Mouse (Mus musculus) urinary bladder, adult 18-20 months (tissue): Measurements from ENCODE around the gene Mical3.

Source experiments
- DNase-seq, 2 experiments: peaks; one replicate each; pipeline ENCODE4 v3.0.0; 2022; ENCODE audit warnings: low spot score in 2 of 2, mixed read lengths in 2 of 2

The Mical3 gene

DNA sequence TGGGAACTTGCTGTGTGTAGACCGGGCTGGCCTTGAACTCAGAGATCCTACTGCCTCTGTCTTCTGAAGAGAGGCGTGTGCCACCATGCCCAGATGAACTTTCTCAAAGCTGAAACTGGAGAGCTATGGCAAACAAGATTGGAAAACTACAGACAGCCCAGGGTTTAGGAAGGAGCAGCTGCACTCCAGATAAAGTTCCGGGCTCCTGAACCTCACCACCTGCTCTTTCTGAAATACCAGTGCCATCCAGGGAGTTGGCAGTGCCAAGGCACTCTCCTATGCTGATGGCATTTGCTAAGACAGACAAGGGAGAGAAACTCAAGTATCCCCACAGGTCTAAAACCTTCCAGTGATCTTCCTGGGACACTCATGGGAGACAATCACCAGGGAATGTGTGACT lies 166.6 kb downstream of the Mical3 start:
- DNase-seq, result no peak

- DNase-seq, result no peak
Measured at GRCm38 (mm10) chr6:120960338-120961030, 170.3 kb downstream of the Mical3 start.

DNA sequence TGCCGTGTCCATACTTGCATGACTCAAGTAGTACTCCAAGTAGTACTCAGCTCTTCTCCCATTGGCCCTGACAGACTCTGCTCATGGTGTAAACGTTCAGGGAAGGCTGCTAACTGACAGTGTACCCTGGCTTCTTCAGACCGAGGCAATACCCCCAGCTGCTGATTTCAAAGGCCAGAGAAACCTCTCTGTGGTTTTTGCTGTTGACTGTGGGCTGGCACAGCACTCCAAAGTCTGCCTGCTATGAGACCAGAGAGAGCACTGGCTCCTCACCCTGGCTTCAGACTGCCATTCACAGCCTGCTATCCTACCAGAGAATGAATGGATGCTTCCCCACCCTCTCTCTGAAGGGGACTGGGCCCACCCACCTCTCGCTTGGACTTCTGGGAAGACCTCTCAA lies 173.5 kb downstream of the Mical3 start:
- no peak for DNase-seq

DNA sequence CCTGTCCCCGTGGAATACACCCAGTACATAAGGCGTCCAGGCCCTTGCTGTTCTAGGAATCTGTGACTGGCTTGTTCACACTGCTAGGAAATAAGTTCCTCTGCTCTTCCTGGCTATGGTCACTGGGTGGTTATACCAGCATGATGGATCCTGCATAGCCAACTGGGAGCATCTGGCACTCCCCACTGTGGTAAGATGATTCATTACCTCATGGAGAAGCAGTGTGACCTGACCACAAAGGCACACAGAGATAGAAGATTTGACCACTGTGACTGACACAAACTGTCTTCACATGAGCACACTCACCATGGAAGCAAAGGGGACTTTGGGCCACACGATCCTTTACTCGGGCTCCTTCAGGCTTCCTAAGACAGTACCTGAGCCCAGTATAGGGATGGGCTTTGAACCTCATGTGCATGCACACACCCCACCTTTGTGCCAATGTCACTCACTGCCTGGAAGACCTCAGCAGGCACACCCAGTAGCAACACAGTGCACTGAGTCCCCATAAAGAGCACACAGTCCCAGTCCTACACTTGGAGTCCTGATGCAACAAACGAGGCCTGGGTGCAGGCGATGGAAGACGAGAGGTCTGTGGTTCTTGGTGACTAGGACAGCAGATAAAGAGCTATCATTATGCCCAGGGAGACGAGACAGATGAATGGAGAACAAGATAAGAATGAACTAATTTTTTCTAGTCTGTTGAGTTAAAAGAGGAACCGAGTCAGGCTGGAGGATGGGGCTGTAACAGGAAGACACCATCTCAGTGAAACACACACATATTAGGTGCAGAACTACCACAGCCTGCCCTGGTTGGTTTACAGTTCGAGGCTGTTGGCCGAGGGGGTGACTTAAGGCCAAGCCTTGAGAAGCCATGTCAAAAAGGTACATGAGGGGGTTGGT lies 174.3 kb downstream of the Mical3 start:
- DNase-seq, result no peak

GRCm38 (mm10) chr6:120955215-120955614 lies 175.6 kb downstream of the Mical3 start:
- no peak for DNase-seq

DNA sequence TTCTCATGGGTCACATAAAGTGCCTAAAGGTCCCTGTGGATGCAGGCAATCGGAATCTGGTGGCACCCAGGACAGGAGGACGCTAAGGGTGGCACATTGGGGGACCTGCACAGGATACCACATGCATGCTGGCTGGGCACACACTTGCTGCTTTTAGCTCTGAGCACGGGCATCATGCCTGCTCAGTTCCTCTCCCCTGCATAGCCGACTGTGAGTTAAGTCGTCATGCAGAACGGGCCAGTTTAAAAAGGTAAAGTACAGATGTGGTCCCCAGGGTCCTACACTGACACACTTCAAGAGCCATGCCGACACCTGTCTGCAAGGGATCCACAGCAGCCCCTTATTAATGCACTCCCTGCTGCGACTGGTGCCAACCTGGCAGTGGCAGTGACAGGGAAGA lies 176.6 kb downstream of the Mical3 start:
- DNase-seq, result no peak

- DNase-seq, result no peak
Measured at GRCm38 (mm10) chr6:120952475-120952874, 178.3 kb downstream of the Mical3 start.

GRCm38 (mm10) chr6:120951311-120951710 lies 179.5 kb downstream of the Mical3 start:
- DNase-seq, result no peak

DNA sequence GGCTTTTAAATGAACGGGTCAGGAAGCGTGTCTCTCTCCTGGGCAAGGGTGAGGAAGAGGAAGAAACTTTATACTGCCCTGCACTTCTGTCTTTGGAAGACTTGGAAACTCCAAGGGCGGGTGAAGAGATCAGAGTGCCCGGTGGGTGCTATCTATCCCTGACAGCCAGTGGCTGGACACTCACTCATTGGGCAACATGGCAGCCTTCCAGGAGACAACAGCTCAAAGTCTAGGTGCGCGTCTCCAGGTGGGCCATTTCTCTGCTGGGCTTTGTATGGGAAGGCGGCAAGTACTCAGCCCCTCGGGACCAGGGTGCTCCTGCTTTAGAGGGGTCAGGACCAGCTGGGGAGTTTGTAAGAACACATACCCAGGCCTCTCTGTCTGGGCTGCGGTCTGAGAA lies 185.3 kb downstream of the Mical3 start:
- no peak for DNase-seq

DNA sequence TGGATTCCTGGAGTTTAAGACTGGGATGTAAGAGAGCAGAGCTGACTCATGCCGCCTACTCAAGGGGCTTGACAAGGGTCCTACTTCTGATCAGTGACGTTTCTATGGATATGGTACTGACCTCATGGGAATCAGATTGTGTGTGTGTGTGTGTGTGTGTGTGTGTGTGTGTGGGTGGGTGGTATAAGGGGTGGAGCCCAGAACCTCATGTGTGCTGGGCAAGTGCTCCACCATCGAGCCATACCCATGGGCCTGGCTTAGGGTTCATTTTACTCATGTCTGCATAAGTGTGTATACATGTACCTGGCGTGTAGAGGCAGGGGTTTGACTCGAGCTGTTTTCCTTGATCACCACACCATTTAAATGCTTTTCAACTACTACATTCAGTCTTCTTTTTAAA lies 186.8 kb downstream of the Mical3 start:
- DNase-seq, result no peak

DNA sequence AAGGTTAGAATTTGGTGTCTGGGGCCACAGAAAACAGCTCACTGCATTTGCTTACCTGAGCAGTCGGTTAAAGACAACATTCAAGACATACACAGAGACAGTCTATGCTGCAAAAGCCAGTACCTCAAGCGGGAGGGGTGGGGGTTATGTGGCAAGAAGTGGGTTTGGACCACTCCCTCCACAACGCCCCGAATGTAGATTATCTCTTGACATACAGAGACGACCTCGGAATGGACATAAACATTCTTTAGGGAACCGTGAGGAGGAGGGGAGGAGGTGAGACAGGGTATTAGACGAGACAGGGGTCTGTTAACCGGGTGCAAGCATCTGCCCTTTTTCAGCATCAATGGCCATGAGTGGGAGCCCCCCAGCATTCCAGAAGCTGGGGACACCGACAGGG lies 187.2 kb downstream of the Mical3 start:
- DNase-seq, result no peak

GRCm38 (mm10) chr6:120943079-120943478 lies 187.7 kb downstream of the Mical3 start:
- no peak for DNase-seq

DNA sequence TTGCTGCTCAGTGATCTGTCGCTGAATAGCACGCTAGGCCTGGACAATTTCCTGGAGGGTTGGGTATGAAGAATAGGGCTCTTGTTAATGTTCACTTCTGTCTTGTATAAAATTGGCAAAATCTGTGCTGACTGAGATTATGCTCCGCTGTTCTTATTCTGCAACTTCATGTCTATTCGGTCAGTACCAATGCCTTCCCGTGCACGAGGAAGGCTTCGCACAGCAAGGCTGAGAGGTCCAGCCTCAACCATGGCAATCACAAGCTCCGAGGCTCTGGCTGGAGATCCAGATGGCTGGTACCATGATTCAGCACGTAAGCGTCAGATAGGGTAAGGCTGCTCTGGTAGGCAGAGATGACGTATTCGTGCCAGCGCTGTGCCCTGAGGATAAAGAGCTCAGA lies 189.2 kb downstream of the Mical3 start:
- no peak for DNase-seq

- no peak for DNase-seq
Measured at GRCm38 (mm10) chr6:120941084-120941481, 189.7 kb downstream of the Mical3 start.

- no peak for DNase-seq
Measured at GRCm38 (mm10) chr6:120940446-120941083, 190.2 kb downstream of the Mical3 start.

GRCm38 (mm10) chr6:120939783-120940182 lies 191.0 kb downstream of the Mical3 start:
- DNase-seq, result no peak

DNA sequence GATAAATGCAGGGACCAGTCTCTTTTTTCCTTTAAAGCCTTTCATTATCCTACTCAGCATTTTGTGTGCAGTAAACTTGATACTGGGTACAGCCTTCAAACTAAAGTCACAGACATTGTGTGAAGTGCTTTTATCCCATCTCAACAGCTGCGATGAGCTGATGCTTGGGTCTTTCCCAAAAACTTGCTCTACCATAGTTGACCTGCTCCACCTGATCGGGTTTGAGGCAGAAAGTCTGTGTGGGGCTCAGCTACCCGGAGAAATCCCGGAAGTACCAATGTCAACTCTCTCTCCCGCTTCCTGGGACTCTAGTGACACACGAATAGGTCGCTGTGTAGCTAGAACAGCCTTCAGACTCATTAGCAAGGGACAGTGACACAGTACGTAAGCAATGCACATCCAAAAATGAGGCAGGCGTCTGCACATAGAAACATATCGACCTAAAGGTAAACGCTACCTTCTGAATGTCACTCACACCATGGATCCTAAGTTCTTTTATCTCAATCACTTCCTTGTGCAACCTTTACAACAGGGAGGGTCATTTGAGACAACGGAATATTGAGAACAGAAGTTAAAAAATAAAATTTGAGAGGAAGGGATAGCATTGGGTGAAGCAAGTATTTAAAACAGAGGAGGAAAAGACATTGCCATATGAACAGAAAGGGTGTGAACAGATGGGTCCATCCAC lies 191.9 kb downstream of the Mical3 start:
- DNase-seq, result no peak

- DNase-seq, result no peak
Measured at GRCm38 (mm10) chr6:120937999-120938608, 192.7 kb downstream of the Mical3 start.

GRCm38 (mm10) chr6:120937104-120937617 lies 193.6 kb downstream of the Mical3 start:
- no peak for DNase-seq

GRCm38 (mm10) chr6:120934176-120934575 lies 196.6 kb downstream of the Mical3 start:
- DNase-seq, result no peak

DNA sequence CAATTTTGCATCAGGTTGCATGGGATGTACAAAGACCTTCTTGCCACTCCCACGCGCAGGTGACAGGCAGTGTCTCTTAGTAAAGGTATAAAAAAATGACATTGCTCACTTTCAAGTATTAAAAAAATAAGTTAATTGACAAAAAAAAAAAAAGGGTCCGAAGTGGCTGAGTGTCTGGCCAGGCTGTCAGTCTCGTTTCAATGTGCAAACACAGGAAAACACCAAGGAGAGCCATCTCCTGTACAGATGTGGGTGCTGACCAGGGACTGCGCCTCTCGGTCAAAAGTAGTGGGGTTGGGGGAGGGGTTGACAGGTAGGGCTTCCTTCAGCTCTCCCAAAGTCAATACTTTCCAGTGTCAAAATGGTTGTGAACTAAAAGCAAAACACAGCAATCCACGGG lies 197.1 kb downstream of the Mical3 start:
- DNase-seq, result no peak
